ENCODE assay signal across 18 mouse cellular contexts in the genomic region with DNA sequence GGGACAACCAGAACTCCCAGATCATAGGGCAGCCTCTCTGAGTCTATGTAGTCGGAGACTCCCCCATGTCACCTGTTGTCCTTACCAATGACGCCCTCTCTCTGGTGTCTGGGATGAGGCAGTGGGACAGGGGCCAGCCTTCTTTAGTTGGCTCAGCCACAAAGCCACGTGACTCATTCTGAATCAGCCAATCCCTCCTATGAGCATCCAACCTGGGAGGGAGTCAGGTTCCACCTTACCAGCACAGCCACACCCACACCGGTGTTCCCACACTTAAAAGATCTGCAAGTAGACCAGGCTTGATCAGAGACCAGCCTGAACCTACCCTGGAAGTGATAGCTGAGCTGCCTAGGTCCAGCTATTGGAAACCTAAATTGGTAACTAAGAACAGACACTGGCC.
DNase-seq lines count a peak whose midpoint lies in the region; ATAC-seq and TF ChIP-seq lines count a peak whose summit lies in the region.
"Had no signal": no experiment of that assay in that cellular context is flagged by ENCODE, and none has a peak within 500 bp of the region (broad histone marks: within the 10 kb centered on the region; RNA-seq: fewer than 3 reads in every experiment).

No protein-coding gene starts in this region.

- no peaks in the 10 kb centered on the region for H3K9me3 ChIP-seq in kidney, embryonic 15.5 days (replicated peaks)
- no peaks in the 10 kb centered on the region for H3K9me3 ChIP-seq in ES-Bruce4 (replicated peaks; ENCODE audit: control insufficient read depth, insufficient read depth, low read length, poor library complexity, severe bottlenecking)
- H3K9me3 ChIP-seq in intestine, postnatal 0 days (ENCODE audit: control insufficient read depth) = no peaks in the 10 kb centered on the region
- H3K9me3 ChIP-seq: embryonic facial prominence, embryonic 12.5 days; forebrain, embryonic 15.5 days; heart, embryonic 12.5 days; hindbrain, embryonic 15.5 days had no signal

- ATAC-seq in kidney, embryonic 15.5 days (replicated peaks; ENCODE audit: low FRiP score) = peak; percentile 43; the same call in 1 of the 2 replicates
- no peak for ATAC-seq in intestine, postnatal 0 days
- ATAC-seq: activated CD4-positive, CD25-positive, alpha-beta regulatory T cell, adult 4 months; forebrain, embryonic 15.5 days; intestine, embryonic 16.5 days had no signal

- H3K4me3 ChIP-seq in kidney, embryonic 15.5 days (replicated peaks) = no peak overlapping the region
- no peak overlapping the region for H3K4me3 ChIP-seq in C2C12 (ENCODE audit: insufficient read depth, poor library complexity, severe bottlenecking)
- H3K4me3 ChIP-seq in ES-Bruce4 (ENCODE audit: low read depth, low read length) = peak overlapping the region; percentile 51
- H3K4me3 ChIP-seq in intestine, postnatal 0 days (ENCODE audit: low read depth, low read length) = no peak overlapping the region
- H3K4me3 ChIP-seq: embryonic facial prominence, embryonic 12.5 days; forebrain, embryonic 15.5 days; heart, embryonic 12.5 days; hindbrain, embryonic 15.5 days had no signal

- no peak for DNase-seq in kidney, postnatal 36 days
- DNase-seq in layer of hippocampus, adult 8-10 months (ENCODE audit: low spot score in 2 of 2) = no peak
- DNase-seq: adrenal gland, postnatal 14 days; B cell, adult 2 months; cerebellum, adult 8-10 months; cerebellum, postnatal 25 days; gastrocnemius, postnatal 14 days had no signal

- peak; percentile 42 for TF ChIP-seq POLR2A in ES-Bruce4 (IDR thresholded peaks at IDR 0.05; ENCODE audit: insufficient read depth, low read length)

- H3K4me2 ChIP-seq in kidney, embryonic 15.5 days = no peak overlapping the region
- H3K4me2 ChIP-seq in intestine, postnatal 0 days (replicated peaks; ENCODE audit: low read depth) = no peak overlapping the region
- H3K4me2 ChIP-seq: embryonic facial prominence, embryonic 12.5 days; forebrain, embryonic 15.5 days; heart, embryonic 12.5 days; hindbrain, embryonic 15.5 days had no signal

- H3ac ChIP-seq in C2C12 (ENCODE audit: control insufficient read depth, insufficient read length, low read depth) = no peak overlapping the region

- no peaks in the 10 kb centered on the region for H3K4me1 ChIP-seq in kidney, embryonic 15.5 days
- peaks cover 15% of the 10 kb centered on the region for H3K4me1 ChIP-seq in ES-Bruce4 (ENCODE audit: control insufficient read depth, insufficient read depth, low read length)
- H3K4me1 ChIP-seq in intestine, postnatal 0 days (replicated peaks; ENCODE audit: control insufficient read depth, insufficient read depth, low read length) = no peaks in the 10 kb centered on the region

- no peaks in the 10 kb centered on the region for H3K79me2 ChIP-seq in C2C12 (ENCODE audit: control insufficient read depth, insufficient read depth)

- TF ChIP-seq CTCF in C2C12 (IDR thresholded peaks at IDR 0.05; ENCODE audit: control insufficient read depth, insufficient read depth, insufficient read length) (no peak), ES-Bruce4 (IDR thresholded peaks at IDR 0.05; ENCODE audit: low read depth, low read length) (peak; percentile 9)
- no peak for TF ChIP-seq CTCF in intestine, postnatal 0 days (IDR thresholded peaks at IDR 0.05; ENCODE audit: low read depth)

- no peak overlapping the region for H3K27ac ChIP-seq in kidney, embryonic 15.5 days
- peak overlapping the region; percentile 73 for H3K27ac ChIP-seq in ES-Bruce4 (ENCODE audit: insufficient read depth, low read length)
- no peak overlapping the region for H3K27ac ChIP-seq in intestine, postnatal 0 days (ENCODE audit: low read depth, low read length)
- H3K27ac ChIP-seq: embryonic facial prominence, embryonic 12.5 days; forebrain, embryonic 15.5 days had no signal

- no peaks in the 10 kb centered on the region for H3K36me3 ChIP-seq in kidney, embryonic 15.5 days
- H3K36me3 ChIP-seq in C2C12 (ENCODE audit: control insufficient read depth, insufficient read depth) = no peaks in the 10 kb centered on the region
- no peaks in the 10 kb centered on the region for H3K36me3 ChIP-seq in ES-Bruce4 (ENCODE audit: control insufficient read depth, insufficient read depth, low read length, poor library complexity, severe bottlenecking)
- H3K36me3 ChIP-seq in intestine, postnatal 0 days (ENCODE audit: control insufficient read depth, insufficient read depth) = no peaks in the 10 kb centered on the region
- H3K36me3 ChIP-seq: embryonic facial prominence, embryonic 12.5 days; forebrain, embryonic 15.5 days; G1E; heart, embryonic 12.5 days; hindbrain, embryonic 15.5 days had no signal

- 54% methylated on average over 4 of the region's 4 CpGs for WGBS in kidney, embryonic 15.5 days
- 63% methylated on average over 4 of the region's 4 CpGs for WGBS in intestine, postnatal 0 days

- H3K9ac ChIP-seq in kidney, embryonic 15.5 days = no peak overlapping the region
- H3K9ac ChIP-seq in ES-Bruce4 (ENCODE audit: low read depth, poor library complexity, severe bottlenecking) = peak overlapping the region; percentile 23; the same call in 1 of the 2 replicates
- no peak overlapping the region for H3K9ac ChIP-seq in intestine, postnatal 0 days (ENCODE audit: low read depth, low read length)
- H3K9ac ChIP-seq: embryonic facial prominence, embryonic 12.5 days; forebrain, embryonic 15.5 days; heart, embryonic 12.5 days; hindbrain, embryonic 15.5 days had no signal

- no peaks in the 10 kb centered on the region for H3K27me3 ChIP-seq in kidney, embryonic 15.5 days
- H3K27me3 ChIP-seq in C2C12 (ENCODE audit: control insufficient read depth, insufficient read depth, insufficient read length) (no peaks in the 10 kb centered on the region), ES-Bruce4 (ENCODE audit: control insufficient read depth, insufficient read depth, low read length, poor library complexity, severe bottlenecking) (no peaks in the 10 kb centered on the region)
- H3K27me3 ChIP-seq in intestine, postnatal 0 days (replicated peaks; ENCODE audit: control insufficient read depth, insufficient read depth, low read length) = no peaks in the 10 kb centered on the region
- H3K27me3 ChIP-seq: embryonic facial prominence, embryonic 12.5 days; forebrain, embryonic 15.5 days; hindbrain, embryonic 15.5 days had no signal

- no peaks in the 10 kb centered on the region for H3K79me3 ChIP-seq in C2C12 (ENCODE audit: low read depth)

- TF ChIP-seq EP300 in ES-Bruce4 (IDR thresholded peaks at IDR 0.05; ENCODE audit: insufficient read depth, low read depth, low read length) = no peak

TF ChIP-seq in C2C12, 6 proteins besides CTCF, POLR2A, EP300 and RAD21:
- TF ChIP-seq MYOG (IDR thresholded peaks at IDR 0.05; ENCODE audit: control insufficient read depth, extremely low read depth, insufficient read length) = no peak
- no peak for TF ChIP-seq CEBPB (IDR thresholded peaks at IDR 0.05; ENCODE audit: low read depth)
- no peak for TF ChIP-seq MAX (IDR thresholded peaks at IDR 0.05)
- no peak for TF ChIP-seq FOSL1 (IDR thresholded peaks at IDR 0.05; ENCODE audit: insufficient read depth, low read length, poor library complexity, severe bottlenecking)
- TF ChIP-seq USF1 (IDR thresholded peaks at IDR 0.05; ENCODE audit: low read depth) = peak; percentile 66
- peak; percentile 39 for TF ChIP-seq MYOD1 (IDR thresholded peaks at IDR 0.05; ENCODE audit: control insufficient read depth, insufficient read length, low read depth)
